Mouse (Mus musculus): ENCODE measurements at regions not wholly inside any gene's neighbourhood (a gene's known extent, or its start where the extent isn't known, plus 50 kb on each side); places are given as distances from the start of the nearest gene placed in this dataset.

DNA sequence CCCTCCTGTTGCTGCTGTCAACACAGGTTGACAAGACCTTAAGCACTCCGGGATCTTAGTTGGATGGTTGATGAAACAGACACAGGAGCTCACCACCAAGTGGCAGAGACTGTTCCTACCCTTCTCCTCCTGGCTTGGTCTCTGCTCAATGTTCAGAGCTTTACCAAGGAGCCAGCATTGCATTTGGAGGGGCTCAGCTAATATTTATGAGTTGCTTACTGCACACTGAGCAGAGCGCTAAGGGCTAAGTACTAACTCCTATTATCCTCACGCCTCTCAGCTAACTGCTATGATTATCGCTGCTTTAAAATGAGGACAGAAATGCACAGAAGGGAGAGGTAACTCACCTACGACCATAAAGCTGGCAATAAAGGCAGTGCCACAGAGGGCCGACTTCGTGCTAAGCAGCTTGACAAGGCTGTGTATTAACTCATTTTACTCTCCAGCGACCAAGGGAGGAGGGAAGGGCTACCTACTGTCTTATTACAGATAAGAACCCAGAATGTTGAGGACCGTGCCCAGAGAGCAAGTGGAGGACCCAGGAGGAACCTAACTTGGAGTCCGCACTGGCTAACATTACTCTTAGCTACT, 65.3 kb upstream of the Tmem150c start:
- TF ChIP-seq POLR2A (IDR thresholded peaks at IDR 0.05; ENCODE audit: low read depth, low read length) (no peak), CTCF (conservative IDR thresholded peaks at IDR 0.05; ENCODE audit: insufficient read depth, insufficient read length, low read depth, low read length) (no peak)

All from kidney, adult 2 months (tissue).